Mouse (Mus musculus) heart, embryonic 14.5 days (tissue): ENCODE measurements around the gene Sgtb. TPM values are rescaled to one million over a fixed set of nuclear protein-coding genes. Genes with fewer than 3 reads are reported as not detected.

Experiments used
- ATAC-seq: fragments of 200-750 bp; cut with Nextera tagmentation; 2 replicates; pipeline ENCODE4 v1.8.0; 2017; ENCODE audit warnings: low read depth, moderate TSS enrichment; ENCODE audit not compliant: insufficient number of reproducible peaks, insufficient read depth, low FRiP score
- H3K27ac ChIP-seq, 2 experiments: fragments of 200-500 bp in 1 of 2; fragments of 300-500 bp in 1 of 2; sonication (generic) in 1 of 2; replicated peaks in 1 of 2; 2 replicates each; pipeline ENCODE4 v1.5.1; 2012 to 2014; ENCODE audit warnings: low read depth in 2 of 2, low read length in 2 of 2, control low read depth in 1 of 2, mild to moderate bottlenecking in 1 of 2, mixed read lengths in 1 of 2; ENCODE audit not compliant: control insufficient read depth in 1 of 2, insufficient read depth in 1 of 2
- H3K27me3 ChIP-seq: fragments of 300-500 bp; sonication (generic); 2 replicates; pipeline ENCODE4 v1.6.1; 2014; ENCODE audit warnings: mild to moderate bottlenecking, low read length, control low read depth; ENCODE audit not compliant: control insufficient read depth, insufficient read depth
- H3K36me3 ChIP-seq: fragments of 300-500 bp; sonication (generic); 2 replicates; pipeline ENCODE4 v1.6.1; 2014; ENCODE audit warnings: mild to moderate bottlenecking, control low read depth, low read length, mixed read lengths; ENCODE audit not compliant: control insufficient read depth, insufficient read depth
- H3K4me1 ChIP-seq, 2 experiments: fragments of 200-500 bp in 1 of 2; fragments of 300-500 bp in 1 of 2; sonication (generic) in 1 of 2; 2 replicates each; pipeline ENCODE4 v1.6.1; 2012 to 2014; ENCODE audit warnings: low read length in 2 of 2, control low read depth in 1 of 2, mixed read lengths in 1 of 2; ENCODE audit not compliant: control insufficient read depth in 2 of 2, insufficient read depth in 2 of 2
- H3K4me2 ChIP-seq: fragments of 300-500 bp; sonication (generic); 2 replicates; pipeline ENCODE4 v1.6.1; 2014; ENCODE audit warnings: mild to moderate bottlenecking, low read length
- H3K4me3 ChIP-seq, 2 experiments: fragments of 200-500 bp in 1 of 2; fragments of 300-500 bp in 1 of 2; sonication (generic) in 1 of 2; 2 replicates each; pipeline ENCODE4 v1.5.1; 2012 to 2014; ENCODE audit warnings: low read length in 2 of 2, mild to moderate bottlenecking in 2 of 2, control low read depth in 1 of 2, low read depth in 1 of 2, moderate library complexity in 1 of 2; ENCODE audit not compliant: control insufficient read depth in 1 of 2, insufficient read depth in 1 of 2
- H3K9ac ChIP-seq: fragments of 300-500 bp; sonication (generic); 2 replicates; pipeline ENCODE4 v1.6.1; 2014; ENCODE audit warnings: mild to moderate bottlenecking, low read length
- H3K9me3 ChIP-seq: fragments of 300-500 bp; sonication (generic); 2 replicates; pipeline ENCODE4 v1.6.1; 2016; ENCODE audit warnings: low read length, control low read depth; ENCODE audit not compliant: control insufficient read depth
- WGBS: fragments of 180-500 bp; shearing (Covaris S2); extraction: QIAGEN DNeasy Blood & Tissue Kit; methylation state at CpG from one replicate; pipeline ENCODE4 v1.1.7; 2014; 5-methylcytosine and 5-hydroxymethylcytosine counted together
- polyA plus RNA-seq: library from polyadenylated mRNA; unstranded; fragments of >200 nt; fragmentation: Nextera tagmentation; extraction: Ambion mirVana; gene quantifications from 2 replicates; pipeline ENCODE4 v1.2.1, GENCODE M21; 2014

Gene Sgtb
- polyA plus RNA-seq, 1 experiment from 2014 or later, result 2.9 TPM

GRCm38 (mm10) chr13:104132561-104132960, 23.0 kb downstream of the Sgtb start:
- 91% methylated on average over 2 of the region's 2 CpGs for WGBS

GRCm38 (mm10) chr13:104134510-104135085, 25.1 kb downstream of the Sgtb start:
- H3K4me3 ChIP-seq, result no peak overlapping the region
- no peak overlapping the region for H3K27ac ChIP-seq
- H3K27me3 ChIP-seq, result no peaks in the 10 kb centered on the region
- no peak overlapping the region for H3K9ac ChIP-seq
- H3K4me1 ChIP-seq, result no peaks in the 10 kb centered on the region
- H3K4me2 ChIP-seq, result no peak overlapping the region
- 86% methylated on average over 4 of the region's 4 CpGs for WGBS
- no peak for ATAC-seq
- no peaks in the 10 kb centered on the region for H3K36me3 ChIP-seq
- H3K9me3 ChIP-seq, result no peaks in the 10 kb centered on the region

More at GRCm38 (mm10) chr13:104132561-104132960, 23.0 kb downstream of the Sgtb start:
- H3K9me3 ChIP-seq, result no peaks in the 10 kb centered on the region
- H3K4me3 ChIP-seq, result no peak overlapping the region
- no peak overlapping the region for H3K4me2 ChIP-seq
- ATAC-seq, result no peak
- no peaks in the 10 kb centered on the region for H3K27me3 ChIP-seq
- H3K4me1 ChIP-seq, result no peaks in the 10 kb centered on the region
- H3K27ac ChIP-seq, result no peak overlapping the region
- no peaks in the 10 kb centered on the region for H3K36me3 ChIP-seq
- no peak overlapping the region for H3K9ac ChIP-seq

- Histone ChIP-seq H3K4me1 (no peaks in the 10 kb centered on the region), H3K27ac (no peak overlapping the region), H3K9me3 (no peaks in the 10 kb centered on the region), H3K9ac (no peak overlapping the region), H3K36me3 (peaks cover 27% of the 10 kb centered on the region), H3K27me3 (no peaks in the 10 kb centered on the region), H3K4me3 (no peak overlapping the region), H3K4me2 (peak overlapping the region; percentile 14)
- ATAC-seq, result no peak
- 36% methylated on average over 13 of the region's 13 CpGs for WGBS
Observed at GRCm38 (mm10) chr13:104139369-104140209, 30.0 kb downstream of the Sgtb start.

- ATAC-seq, result no peak
- Histone ChIP-seq H3K4me1 (no peaks in the 10 kb centered on the region), H3K36me3 (peaks cover 79% of the 10 kb centered on the region), H3K27me3 (no peaks in the 10 kb centered on the region), H3K4me2 (no peak overlapping the region), H3K9me3 (no peaks in the 10 kb centered on the region), H3K9ac (no peak overlapping the region), H3K27ac (no peak overlapping the region), H3K4me3 (no peak overlapping the region)
- 84% methylated on average over 9 of the region's 9 CpGs for WGBS
Observed at GRCm38 (mm10) chr13:104144871-104145270, 35.3 kb downstream of the Sgtb start.

- no peak for ATAC-seq
- H3K36me3 ChIP-seq, result peaks cover 80% of the 10 kb centered on the region
- H3K27ac ChIP-seq, result no peak overlapping the region
- H3K9me3 ChIP-seq, result no peaks in the 10 kb centered on the region
- H3K4me3 ChIP-seq, result no peak overlapping the region
- 88% methylated on average over 3 of the region's 3 CpGs for WGBS
- H3K4me2 ChIP-seq, result no peak overlapping the region
- no peak overlapping the region for H3K9ac ChIP-seq
- no peaks in the 10 kb centered on the region for H3K27me3 ChIP-seq
- H3K4me1 ChIP-seq, result no peaks in the 10 kb centered on the region
Observed at GRCm38 (mm10) chr13:104145646-104146045, 36.1 kb downstream of the Sgtb start.

GRCm38 (mm10) chr13:104154180-104154579, 44.6 kb downstream of the Sgtb start:
- H3K4me2 ChIP-seq, result no peak overlapping the region
- H3K4me1 ChIP-seq, result no peaks in the 10 kb centered on the region
- ATAC-seq, result no peak
- H3K9ac ChIP-seq, result no peak overlapping the region
- no peaks in the 10 kb centered on the region for H3K27me3 ChIP-seq
- H3K36me3 ChIP-seq, result peaks cover 70% of the 10 kb centered on the region
- no peak overlapping the region for H3K27ac ChIP-seq
- WGBS, result 96% methylated on average over 5 of the region's 5 CpGs
- no peaks in the 10 kb centered on the region for H3K9me3 ChIP-seq
- no peak overlapping the region for H3K4me3 ChIP-seq

GRCm38 (mm10) chr13:104155106-104155505, 45.6 kb downstream of the Sgtb start:
- no peak overlapping the region for H3K4me3 ChIP-seq
- no peak overlapping the region for H3K4me2 ChIP-seq
- ATAC-seq, result no peak
- H3K36me3 ChIP-seq, result peaks cover 70% of the 10 kb centered on the region
- WGBS, result 92% methylated on average over 7 of the region's 7 CpGs
- H3K9me3 ChIP-seq, result no peaks in the 10 kb centered on the region
- H3K4me1 ChIP-seq, result no peaks in the 10 kb centered on the region
- H3K27me3 ChIP-seq, result no peaks in the 10 kb centered on the region
- no peak overlapping the region for H3K9ac ChIP-seq
- no peak overlapping the region for H3K27ac ChIP-seq
